Mouse (Mus musculus) kidney, adult 2 months (tissue): Measurements from ENCODE around the gene Rubcnl. TPM values are rescaled to one million over a fixed set of nuclear protein-coding genes. Genes with fewer than 3 reads are reported as not detected.

Experiments
- DNase-seq: peaks from one replicate; pipeline ENCODE4 v3.0.0; 2021
- H3K27ac ChIP-seq: fragments of 200-500 bp; 2 replicates; pipeline ENCODE4 v1.5.1; 2012; ENCODE audit warnings: low read depth, low read length, control low read depth, inconsistent platforms; ENCODE audit not compliant: insufficient read depth
- H3K27me3 ChIP-seq: fragments of 200-500 bp; replicated peaks from 2 replicates; pipeline ENCODE4 v1.6.1; 2012; ENCODE audit warnings: mild to moderate bottlenecking, moderate library complexity, low read length, inconsistent platforms; ENCODE audit not compliant: control insufficient read depth, insufficient read depth
- H3K36me3 ChIP-seq: fragments of 200-500 bp; 2 replicates; pipeline ENCODE4 v1.6.1; 2012; ENCODE audit warnings: mild to moderate bottlenecking, moderate library complexity, low read length, inconsistent platforms; ENCODE audit not compliant: control insufficient read depth, insufficient read depth
- H3K4me1 ChIP-seq: fragments of 200-500 bp; 2 replicates; pipeline ENCODE4 v1.6.1; 2011; ENCODE audit warnings: low read length; ENCODE audit not compliant: control insufficient read depth, insufficient read depth
- H3K4me3 ChIP-seq: fragments of 200-500 bp; 2 replicates; pipeline ENCODE4 v1.5.1; 2011; ENCODE audit warnings: mild to moderate bottlenecking, low read depth, low read length, control low read depth; ENCODE audit not compliant: insufficient read depth
- CTCF ChIP-seq: fragments of 200-500 bp; conservative IDR thresholded peaks from 2 replicates; pipeline ENCODE4 v1.5.1; 2011; ENCODE audit warnings: low read depth, mild to moderate bottlenecking, control low read depth, low read length, moderate library complexity, mixed read lengths; ENCODE audit not compliant: insufficient read depth, insufficient read length
- POLR2A ChIP-seq: fragments of 200-500 bp; IDR thresholded peaks from one replicate; pipeline ENCODE4 v1.6.1; 2011; ENCODE audit warnings: low read depth, low read length, control low read depth
- WGBS: fragments of 180-500 bp; shearing (Covaris S2); methylation state at CpG from one replicate; pipeline ENCODE4 v1.1.7; 2018; 5-methylcytosine and 5-hydroxymethylcytosine counted together
- polyA plus RNA-seq: library from polyadenylated mRNA; depleted of rRNA; stranded (reverse); fragments of >200 nt; gene quantifications from 2 replicates; pipeline ENCODE4 v1.2.3, GENCODE M21; 2012

Gene Rubcnl
- polyA plus RNA-seq, 1 experiment, result 1.2 TPM

- WGBS, result 91% methylated on average over 7 of the region's 7 CpGs
- H3K27ac ChIP-seq, result no peak overlapping the region; the same call in 1 of the 2 replicates
- no peaks in the 10 kb centered on the region for H3K36me3 ChIP-seq
- 0 out of 2 replicates have a peak, but pooled peaks cover 3% of the 10 kb centered on the region for H3K4me1 ChIP-seq
- no peak overlapping the region for H3K4me3 ChIP-seq
- DNase-seq, result no peak
- no peak for TF ChIP-seq POLR2A
- no peak for TF ChIP-seq CTCF
- no peaks in the 10 kb centered on the region; the same call in 1 of the 2 replicates for H3K27me3 ChIP-seq
Observed at GRCm38 (mm10) chr14:75017277-75017676, 1.4 kb downstream of the Rubcnl start.

- no peaks in the 10 kb centered on the region for H3K36me3 ChIP-seq
- no peak overlapping the region for H3K4me3 ChIP-seq
- no peaks in the 10 kb centered on the region; the same call in 1 of the 2 replicates for H3K27me3 ChIP-seq
- no peak overlapping the region for H3K27ac ChIP-seq
- H3K4me1 ChIP-seq, result 0 out of 2 replicates have a peak, but pooled peaks cover 3% of the 10 kb centered on the region
- TF ChIP-seq POLR2A (no peak), CTCF (no peak)
- WGBS, result 80% methylated on average over 18 of the region's 18 CpGs
- no peak for DNase-seq
Observed at GRCm38 (mm10) chr14:75017877-75018825, 2.3 kb downstream of the Rubcnl start.

GRCm38 (mm10) chr14:75018829-75019228 lies 3.0 kb downstream of the Rubcnl start:
- TF ChIP-seq POLR2A (no peak), CTCF (no peak)
- no peak overlapping the region for H3K27ac ChIP-seq
- no peak overlapping the region for H3K4me3 ChIP-seq
- H3K4me1 ChIP-seq, result 0 out of 2 replicates have a peak, but pooled peaks cover 3% of the 10 kb centered on the region
- H3K27me3 ChIP-seq, result no peaks in the 10 kb centered on the region; the same call in 1 of the 2 replicates
- H3K36me3 ChIP-seq, result no peaks in the 10 kb centered on the region
- 70% methylated on average over 4 of the region's 4 CpGs for WGBS
- no peak for DNase-seq

- WGBS, result 80% methylated on average over 12 of the region's 12 CpGs
- no peak for DNase-seq
- TF ChIP-seq CTCF (no peak), POLR2A (no peak)
- H3K4me3 ChIP-seq, result no peak overlapping the region
- no peak overlapping the region for H3K27ac ChIP-seq
- H3K36me3 ChIP-seq, result no peaks in the 10 kb centered on the region
- H3K4me1 ChIP-seq, result 0 out of 2 replicates have a peak, but pooled peaks cover 3% of the 10 kb centered on the region
- no peaks in the 10 kb centered on the region; the same call in 1 of the 2 replicates for H3K27me3 ChIP-seq
Observed at GRCm38 (mm10) chr14:75020581-75021253, 4.9 kb downstream of the Rubcnl start.

- 82% methylated on average over 9 of the region's 9 CpGs for WGBS
- no peaks in the 10 kb centered on the region for H3K4me1 ChIP-seq
- no peak for DNase-seq
- no peaks in the 10 kb centered on the region for H3K27me3 ChIP-seq
- no peak overlapping the region for H3K4me3 ChIP-seq
- H3K27ac ChIP-seq, result no peak overlapping the region
- no peaks in the 10 kb centered on the region for H3K36me3 ChIP-seq
- TF ChIP-seq POLR2A, result no peak
- TF ChIP-seq CTCF, result no peak
Observed at GRCm38 (mm10) chr14:75022522-75022921, 6.7 kb downstream of the Rubcnl start.

GRCm38 (mm10) chr14:75024793-75025710 lies 9.2 kb downstream of the Rubcnl start:
- Histone ChIP-seq H3K4me1 (no peaks in the 10 kb centered on the region), H3K4me3 (no peak overlapping the region), H3K27ac (no peak overlapping the region), H3K36me3 (no peaks in the 10 kb centered on the region), H3K27me3 (no peaks in the 10 kb centered on the region)
- DNase-seq, result no peak
- TF ChIP-seq CTCF (no peak), POLR2A (no peak)
- WGBS, result 69% methylated on average over 8 of the region's 8 CpGs
